Mouse (Mus musculus) left cerebral cortex, adult 18-20 months (tissue): ENCODE results near the gene Cstad. TPM values are rescaled to one million over a fixed set of nuclear protein-coding genes. Genes with fewer than 3 reads are reported as not detected.

ENCODE experiments used
- DNase-seq, 2 experiments: peaks; one replicate each; pipeline ENCODE4 v3.0.0; 2021 to 2022; ENCODE audit warnings: low spot score in 2 of 2, mixed read lengths in 1 of 2
- total RNA-seq, 2 experiments: library from RNA; stranded (reverse); gene quantifications; 2 replicates each; pipeline ENCODE4 v1.2.3; 2021

Gene Cstad
- total RNA-seq, 2 experiments from 2014 or later: 3.1 to 4.0 TPM

- no peak for DNase-seq
Observed at GRCm38 (mm10) chr2:30593636-30594310, 1.1 kb upstream of the Cstad start.

- DNase-seq: no peak
Observed at GRCm38 (mm10) chr2:30595796-30596195, 956 bp downstream of the Cstad start.

GRCm38 (mm10) chr2:30599621-30600020, 4.8 kb downstream of the Cstad start:
- DNase-seq: no peak

DNA sequence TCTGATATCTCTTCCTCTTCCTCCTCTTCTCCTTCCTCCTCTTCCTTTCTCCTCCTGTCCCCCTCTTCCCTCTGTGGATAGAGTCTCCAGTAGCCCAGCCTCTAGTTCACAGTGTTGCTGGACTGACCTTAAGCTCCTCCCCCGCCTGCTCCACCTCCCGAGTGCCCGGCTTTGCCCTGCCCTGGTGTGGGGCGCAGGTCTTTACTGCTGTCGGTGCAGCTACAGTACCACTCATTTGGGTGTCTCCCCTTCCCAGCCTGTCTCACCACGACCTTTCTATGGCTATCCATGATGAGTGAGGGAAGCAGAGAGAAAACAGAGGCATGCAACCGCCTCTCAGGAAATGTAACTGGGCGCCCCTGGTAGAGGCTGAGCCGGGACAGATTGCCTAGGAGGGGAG, 5.5 kb downstream of the Cstad start:
- DNase-seq: no peak

DNA sequence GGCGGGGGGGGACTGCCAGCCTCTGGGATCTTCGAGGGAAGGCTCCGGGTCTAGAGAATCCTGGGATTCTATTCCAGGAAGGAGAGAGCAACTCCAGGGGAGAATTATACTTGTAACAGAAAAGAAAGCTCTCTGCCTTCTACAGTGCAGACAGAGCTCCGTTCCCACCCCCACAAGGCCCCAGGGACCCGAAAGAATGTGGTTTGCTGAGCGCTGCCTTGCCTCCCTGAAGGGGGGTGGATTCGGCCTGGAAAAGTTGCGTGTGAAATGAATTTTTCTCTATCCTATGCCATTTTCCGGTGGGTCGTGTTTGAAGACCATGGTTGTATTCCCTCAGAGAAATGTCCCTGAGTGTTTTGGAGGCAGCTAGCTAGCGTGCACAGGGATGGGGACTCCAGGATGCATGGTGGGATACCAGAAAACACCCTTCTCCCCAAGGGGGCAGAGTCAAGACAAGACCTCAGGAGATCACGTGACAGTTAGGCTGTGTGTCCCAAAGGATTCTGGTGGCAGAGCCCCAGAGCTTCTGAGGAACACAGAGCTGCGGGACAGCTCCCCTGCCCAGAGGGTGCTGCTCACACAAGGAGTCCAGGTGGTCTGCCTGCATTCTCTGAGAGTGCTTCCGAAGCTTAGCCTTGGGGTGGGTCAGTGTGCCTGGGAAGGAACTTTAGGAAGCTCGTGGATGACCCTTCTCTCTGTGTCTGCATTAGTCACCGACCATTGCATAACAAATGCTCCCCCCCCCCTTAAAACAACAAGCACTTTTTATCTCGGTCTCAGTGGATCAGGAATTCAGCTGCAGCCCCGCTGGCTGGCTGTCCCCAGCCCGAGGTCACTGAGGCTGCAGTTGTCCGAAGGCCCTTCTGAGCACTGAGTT, 6.4 kb downstream of the Cstad start:
- DNase-seq: peak in 1 of 2 experiments; percentile 58

DNA sequence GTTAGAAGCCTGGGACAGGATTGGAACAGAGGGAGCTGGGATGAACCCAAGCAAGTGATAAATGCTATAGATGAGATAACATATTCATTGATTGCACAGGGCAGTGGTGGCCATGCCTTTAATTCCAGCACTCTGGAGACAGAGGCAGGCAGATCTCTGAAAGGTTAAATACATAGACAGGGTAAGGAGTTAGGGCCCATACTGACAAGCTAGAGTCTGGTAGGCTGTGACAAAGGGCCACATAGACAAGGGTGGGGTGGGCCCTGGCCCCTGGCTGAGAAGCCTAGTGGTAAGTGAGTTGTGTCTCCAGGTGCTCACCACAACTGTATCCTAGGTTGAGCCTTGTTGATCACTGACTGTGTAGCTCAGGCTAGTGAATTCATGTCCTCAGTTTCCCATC, 7.6 kb downstream of the Cstad start:
- no peak for DNase-seq

GRCm38 (mm10) chr2:30603731-30604130, 8.9 kb downstream of the Cstad start:
- no peak for DNase-seq

- no peak for DNase-seq
Observed at GRCm38 (mm10) chr2:30604880-30605761, 10.3 kb downstream of the Cstad start.

DNA sequence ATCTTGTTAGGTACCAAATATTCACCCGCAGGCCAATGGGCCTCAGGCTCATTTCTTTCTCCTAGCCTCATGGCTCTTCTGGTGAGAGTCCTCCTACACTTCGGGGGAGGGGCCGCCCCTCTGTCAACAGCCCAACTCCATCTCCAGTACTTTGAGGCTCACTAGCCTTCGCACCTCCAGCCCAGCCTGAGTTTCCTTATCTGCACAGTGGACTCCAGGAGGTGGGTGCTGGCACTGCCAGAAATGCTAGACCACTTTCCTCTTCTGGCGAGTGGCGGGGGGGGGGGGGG, 10.9 kb downstream of the Cstad start:
- DNase-seq: no peak

GRCm38 (mm10) chr2:30606621-30607052, 11.8 kb downstream of the Cstad start:
- peak in 1 of 2 experiments; percentile 29 for DNase-seq

GRCm38 (mm10) chr2:30607941-30608340, 13.1 kb downstream of the Cstad start:
- no peak for DNase-seq

- no peak for DNase-seq
Observed at GRCm38 (mm10) chr2:30608690-30609201, 13.9 kb downstream of the Cstad start.

DNA sequence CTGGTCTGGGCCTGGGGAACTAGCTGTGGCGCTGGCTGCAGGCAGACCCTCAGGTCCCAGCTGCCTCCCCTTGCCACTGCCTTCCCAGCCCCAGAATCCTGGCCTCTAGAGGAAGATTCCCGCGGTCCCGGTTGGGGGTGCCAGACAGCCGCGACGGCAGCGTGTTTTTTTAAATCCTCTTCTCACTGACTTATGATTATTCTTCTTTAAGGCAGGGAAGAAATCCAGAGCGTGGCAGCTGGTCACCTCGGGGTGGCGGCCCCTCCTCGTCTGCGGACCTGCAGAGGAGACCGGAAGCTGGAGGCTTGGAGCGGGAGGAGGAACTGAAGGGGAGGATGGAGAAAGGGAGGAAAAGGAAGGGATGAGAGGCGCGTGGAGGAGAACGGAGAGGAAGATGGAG, 18.7 kb downstream of the Cstad start:
- peak; percentile 48 to 59 for DNase-seq

DNA sequence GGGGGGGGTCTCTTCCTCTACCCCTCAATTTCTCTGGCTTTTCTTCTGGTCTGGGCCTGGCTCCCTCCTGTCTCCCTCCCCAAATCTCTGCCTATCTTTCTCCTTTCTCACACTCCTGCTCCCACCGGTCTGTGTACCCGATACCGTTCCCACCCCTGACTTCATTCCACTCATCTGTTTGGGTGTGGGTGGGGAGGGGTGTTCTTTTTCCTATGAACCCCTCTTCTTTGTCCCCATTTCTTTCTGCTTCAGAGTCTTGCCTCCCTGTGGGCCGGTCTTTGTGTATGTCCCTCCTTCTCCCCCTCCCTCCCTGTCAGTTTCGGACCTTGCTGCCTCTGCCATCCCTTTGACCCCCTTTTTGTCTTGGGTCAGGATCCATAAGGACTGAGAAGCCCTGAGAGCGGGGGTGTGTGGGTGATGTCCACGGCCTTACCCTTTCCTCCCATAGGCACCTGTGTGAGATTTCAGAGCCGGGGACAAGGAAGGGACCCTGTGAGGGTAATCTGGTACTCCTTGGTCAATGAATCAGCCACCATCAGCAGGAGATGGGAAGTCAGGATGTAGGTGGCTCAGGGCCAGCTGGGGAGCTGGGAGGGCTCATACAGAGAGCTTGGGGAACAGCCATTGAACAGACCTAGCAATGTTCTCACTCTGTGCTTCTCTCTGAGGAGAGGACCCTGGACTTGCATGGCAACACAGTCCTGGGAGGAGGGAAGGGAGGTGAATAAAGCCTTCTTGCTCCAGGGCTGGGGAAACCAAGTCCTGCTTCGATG, 19.5 kb downstream of the Cstad start:
- DNase-seq: no peak

DNA sequence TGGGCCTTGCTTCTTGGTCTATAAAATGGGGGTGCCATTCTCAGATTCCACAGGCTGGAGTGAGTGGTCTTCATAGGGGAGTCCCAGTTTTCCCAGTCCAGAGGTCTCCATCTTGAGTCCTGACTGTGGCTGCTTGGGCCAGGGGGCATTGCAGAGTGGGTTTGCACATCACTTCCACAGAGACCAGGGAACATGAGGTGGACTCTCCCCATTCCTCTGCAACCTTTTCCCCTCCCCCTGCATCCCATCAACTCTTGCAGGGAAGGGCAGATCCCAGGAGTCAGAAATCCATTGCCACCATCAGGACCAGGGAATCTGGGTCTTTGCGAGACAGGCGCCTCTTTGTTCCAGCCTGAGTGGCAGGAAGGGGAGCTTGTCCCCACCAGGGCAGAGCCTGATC, 21.0 kb downstream of the Cstad start:
- DNase-seq: no peak

- DNase-seq: no peak
Observed at GRCm38 (mm10) chr2:30616464-30616863, 21.6 kb downstream of the Cstad start.

DNA sequence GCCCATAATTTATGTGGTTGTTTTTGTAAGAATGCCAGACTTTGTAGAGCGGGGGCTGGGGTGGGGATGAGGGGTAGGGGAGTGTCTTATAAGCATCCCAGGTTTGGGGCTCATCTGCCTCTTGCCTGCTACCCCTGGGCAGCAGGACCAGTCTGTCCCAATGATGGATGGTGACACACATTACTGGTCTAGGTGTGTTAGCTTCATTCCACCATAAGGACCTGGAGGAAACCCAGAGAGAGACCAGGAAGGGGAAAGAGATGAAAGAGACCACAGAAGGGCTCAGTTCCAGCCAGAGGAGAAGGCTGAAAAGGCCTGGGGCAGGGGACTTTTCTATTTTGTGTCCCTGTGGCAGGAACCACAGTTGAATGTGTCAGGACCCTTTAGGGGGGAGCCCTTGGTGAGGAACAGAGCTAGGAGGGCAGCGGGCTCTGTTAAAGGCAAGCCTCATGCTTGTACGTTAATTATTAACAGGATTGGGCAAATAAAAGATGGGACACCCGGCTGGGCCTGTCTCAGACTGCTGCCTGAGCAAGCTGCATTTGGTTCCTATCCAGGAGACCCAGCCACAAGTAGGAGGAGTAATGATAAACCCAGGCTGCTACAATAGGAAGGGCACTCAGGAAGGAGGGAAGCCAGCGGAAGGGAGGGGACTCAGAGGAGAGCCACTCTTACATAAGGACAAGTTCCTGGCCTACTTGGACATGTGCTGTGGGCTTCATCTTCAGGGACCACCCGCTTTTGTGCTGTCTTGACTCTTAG, 23.8 kb downstream of the Cstad start:
- DNase-seq: no peak

- DNase-seq: no peak
Observed at GRCm38 (mm10) chr2:30623873-30624272, 29.0 kb downstream of the Cstad start.

DNA sequence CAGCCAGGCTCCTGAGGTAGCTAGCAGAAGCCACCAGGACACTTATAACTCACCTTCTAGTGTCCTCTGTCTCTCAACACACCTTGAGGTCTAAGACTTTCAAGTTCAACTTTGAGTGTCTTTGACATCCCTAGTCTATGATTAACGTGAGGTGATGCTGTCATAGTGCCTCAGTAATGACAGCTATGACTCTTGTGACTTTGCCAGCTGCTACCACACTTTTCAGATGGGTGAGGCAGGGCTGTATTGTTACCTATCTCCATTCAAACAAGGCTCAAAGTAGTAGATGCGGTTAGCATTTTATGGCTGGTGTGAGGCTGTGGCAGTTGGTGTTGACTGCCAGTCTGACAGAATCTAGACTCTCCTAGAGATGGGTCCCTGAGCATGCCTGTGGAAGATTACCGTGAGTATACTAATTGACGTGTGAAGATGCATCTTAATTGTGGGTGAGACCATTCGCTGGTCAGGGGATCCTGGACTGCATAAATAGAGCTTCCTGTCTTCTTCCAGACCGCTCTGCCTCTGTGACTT, 30.5 kb downstream of the Cstad start:
- DNase-seq: no peak
